Mouse (Mus musculus) adrenal gland, adult 2 months (tissue): ENCODE data around the gene Fbxw19. TPM values are rescaled to one million over a fixed set of nuclear protein-coding genes. Genes with fewer than 3 reads are reported as not detected.
"Not testable (repeated sequence)": the region's sequence is repeated elsewhere in the genome, so short reads cannot be mapped to it uniquely, and the experiment has no call there.

Experiments
- DNase-seq: peaks from one replicate; pipeline ENCODE4 v3.0.0; 2021
- long read RNA-seq: library from polyadenylated mRNA; stranded (forward); transcript quantifications from one replicate; pipeline ENCODE4 v2.0.0, GENCODE M21; 2021
- polyA plus RNA-seq: library from polyadenylated mRNA; depleted of rRNA; stranded (reverse); fragments of >200 nt; gene quantifications from 2 replicates; pipeline ENCODE4 v1.2.3, GENCODE M21; 2012; rRNA removed
- total RNA-seq, 2 experiments: library from RNA; stranded (reverse); gene quantifications; 2 replicates each; pipeline ENCODE4 v1.2.3; 2021

Gene Fbxw19
- total RNA-seq (not detected), polyA plus RNA-seq (not detected in 2 replicates)
- long read RNA-seq: 0 reads

GRCm38 (mm10) chr9:109495775-109496174 is at the start of gene Fbxw19:
Gene Fbxw19, minus strand, starts transcription at chr9:109495875.
- not testable (repeated sequence) for DNase-seq

- DNase-seq: no peak
Measured at GRCm38 (mm10) chr9:109523385-109524064, 27.9 kb upstream of the Fbxw19 start.

GRCm38 (mm10) chr9:109449040-109449439 is 46.6 kb downstream of the Fbxw19 start, which contains the start of gene Fbxw16:
Gene Fbxw16, minus strand, starts transcription at chr9:109449140.
- no peak for DNase-seq

- DNase-seq: peak; percentile 38
Measured at GRCm38 (mm10) chr9:109432956-109433355, 62.7 kb downstream of the Fbxw19 start.

Other genes with a start within 250 kb of the Fbxw19 start
- gene Fbxw14, start 208.2 kb downstream of the Fbxw19 start, total RNA-seq: not detected
- not detected in 2 replicates for gene Fbxw14, start 208.2 kb downstream of the Fbxw19 start, polyA plus RNA-seq
- not detected for gene Fbxw28, start 156.2 kb downstream of the Fbxw19 start, total RNA-seq
- gene Fbxw28, start 156.2 kb downstream of the Fbxw19 start, polyA plus RNA-seq: not detected in 2 replicates
- not detected for gene Fbxw22, start 91.6 kb downstream of the Fbxw19 start, total RNA-seq
- gene Fbxw22, start 91.6 kb downstream of the Fbxw19 start, polyA plus RNA-seq: not detected in 2 replicates
- not detected for gene Fbxw16, start 46.7 kb downstream of the Fbxw19 start, total RNA-seq
- gene Fbxw16, start 46.7 kb downstream of the Fbxw19 start, polyA plus RNA-seq: not detected in 2 replicates
- not detected for gene Fbxw15, start 72.4 kb upstream of the Fbxw19 start, total RNA-seq
- not detected in 2 replicates for gene Fbxw15, start 72.4 kb upstream of the Fbxw19 start, polyA plus RNA-seq
- gene Fbxw24, start 130.2 kb upstream of the Fbxw19 start, total RNA-seq: not detected
- not detected in 2 replicates for gene Fbxw24, start 130.2 kb upstream of the Fbxw19 start, polyA plus RNA-seq
- gene Fbxw25, start 168.8 kb upstream of the Fbxw19 start, total RNA-seq: not detected
- not detected in 2 replicates for gene Fbxw25, start 168.8 kb upstream of the Fbxw19 start, polyA plus RNA-seq
- gene Fbxw18, start 206.8 kb upstream of the Fbxw19 start, total RNA-seq: not detected
- gene Fbxw18, start 206.8 kb upstream of the Fbxw19 start, polyA plus RNA-seq: not detected in 2 replicates